Mouse (Mus musculus) CD4-positive, CD25-positive, alpha-beta regulatory T cell, adult 2 months (primary cell): ENCODE measurements around the gene Aar2.

Experiments used
- DNase-seq: peaks from one replicate; pipeline ENCODE4 v3.0.0-alpha.2; 2012; ENCODE audit warnings: low read depth, low spot score

Aar2 gene

GRCm38 (mm10) chr2:156617536-156617935, 70.2 kb downstream of the Aar2 start:
- DNase-seq: no peak
